Mouse (Mus musculus) megakaryocyte, embryonic 14.5 days (primary cell): ENCODE results near the gene Chil1.

ENCODE experiments used
- FLI1 ChIP-seq: IDR thresholded peaks from 2 replicates; pipeline ENCODE4 v1.6.1; 2012; ENCODE audit warnings: low read length, inconsistent platforms, mixed read lengths
- GATA1 ChIP-seq: IDR thresholded peaks from 3 replicates; pipeline ENCODE4 v1.6.1; 2012; ENCODE audit warnings: mixed read lengths, low read length, inconsistent platforms, borderline replicate concordance

DNA sequence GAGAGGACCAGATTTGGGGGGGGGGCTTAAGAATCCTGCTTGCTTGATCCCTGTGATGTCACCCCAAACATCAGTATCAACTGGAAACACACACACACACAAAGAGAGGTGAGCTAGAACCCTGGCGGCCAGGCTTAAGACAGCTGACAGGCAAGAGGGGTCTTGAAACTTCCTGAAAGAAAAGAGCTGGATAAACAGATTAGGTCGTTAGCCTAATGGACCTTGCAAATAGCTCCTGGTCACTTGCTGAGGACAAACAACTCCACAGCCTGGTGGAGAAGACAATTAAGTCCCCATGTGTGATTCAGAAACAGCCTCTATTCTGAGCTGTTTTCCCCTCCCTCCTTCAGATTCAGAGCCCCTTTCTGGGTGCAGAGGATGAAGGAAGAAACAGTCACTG, 29.7 kb downstream of the Chil1 start:
- no peak for TF ChIP-seq GATA1
- no peak for TF ChIP-seq FLI1
